Mouse (Mus musculus) small intestine, adult 2 months (tissue): ENCODE measurements around the gene Guca2a.

ENCODE experiments used
- CTCF ChIP-seq: fragments of 200-500 bp; IDR thresholded peaks from 2 replicates; pipeline ENCODE4 v1.5.1; 2012; ENCODE audit warnings: low read depth, mild to moderate bottlenecking, control low read depth, inconsistent platforms, low read length, moderate library complexity, mixed read lengths; ENCODE audit not compliant: insufficient replicate concordance, insufficient read length; ENCODE audit errors: extremely low read depth
- POLR2A ChIP-seq: fragments of 200-500 bp; IDR thresholded peaks from 2 replicates; pipeline ENCODE4 v1.6.1; 2012; ENCODE audit warnings: low read depth, mild to moderate bottlenecking, control low read depth, inconsistent platforms, low read length, moderate library complexity

GRCm38 (mm10) chr4:119662151-119662550, 24.6 kb downstream of the Guca2a start:
- TF ChIP-seq CTCF (no peak), POLR2A (no peak)
